Mouse (Mus musculus): ENCODE measurements at regions not wholly inside any gene's neighbourhood (a gene's known extent, or its start where the extent isn't known, plus 50 kb on each side); places are given as distances from the start of the nearest gene placed in this dataset.

DNA sequence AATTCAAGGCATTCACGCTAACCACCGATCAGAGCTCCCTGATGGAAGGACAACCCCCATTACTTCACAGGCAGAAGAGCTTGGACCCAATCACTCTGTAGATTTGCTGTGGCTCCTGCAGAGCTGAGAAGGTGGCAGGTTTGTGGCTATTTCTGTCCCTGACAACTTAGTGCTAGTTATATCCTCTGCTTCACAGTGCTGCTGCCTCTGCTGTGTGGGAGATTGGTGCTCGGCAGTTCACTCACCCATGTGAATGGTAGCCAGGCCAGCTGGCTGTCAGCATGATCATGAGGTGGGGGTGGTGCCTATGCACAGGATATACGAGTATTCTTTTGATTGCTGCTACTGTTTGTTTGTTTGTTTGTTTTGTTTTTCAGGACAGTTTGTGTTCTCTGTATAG is 113.9 kb downstream of the Gm10131 start:
- DNase-seq (ENCODE audit: low spot score in 2 of 2) = no peak

- DNase-seq (ENCODE audit: low spot score in 2 of 2) = peak in 1 of 2 experiments; percentile 64
These were observed 118.6 kb downstream of the Gm10131 start for GRCm38 (mm10) chr8:33992946-33993345.

- DNase-seq (ENCODE audit: low spot score in 2 of 2) = no peak
These were observed 119.3 kb downstream of the Gm10131 start for GRCm38 (mm10) chr8:33991917-33992875.

DNA sequence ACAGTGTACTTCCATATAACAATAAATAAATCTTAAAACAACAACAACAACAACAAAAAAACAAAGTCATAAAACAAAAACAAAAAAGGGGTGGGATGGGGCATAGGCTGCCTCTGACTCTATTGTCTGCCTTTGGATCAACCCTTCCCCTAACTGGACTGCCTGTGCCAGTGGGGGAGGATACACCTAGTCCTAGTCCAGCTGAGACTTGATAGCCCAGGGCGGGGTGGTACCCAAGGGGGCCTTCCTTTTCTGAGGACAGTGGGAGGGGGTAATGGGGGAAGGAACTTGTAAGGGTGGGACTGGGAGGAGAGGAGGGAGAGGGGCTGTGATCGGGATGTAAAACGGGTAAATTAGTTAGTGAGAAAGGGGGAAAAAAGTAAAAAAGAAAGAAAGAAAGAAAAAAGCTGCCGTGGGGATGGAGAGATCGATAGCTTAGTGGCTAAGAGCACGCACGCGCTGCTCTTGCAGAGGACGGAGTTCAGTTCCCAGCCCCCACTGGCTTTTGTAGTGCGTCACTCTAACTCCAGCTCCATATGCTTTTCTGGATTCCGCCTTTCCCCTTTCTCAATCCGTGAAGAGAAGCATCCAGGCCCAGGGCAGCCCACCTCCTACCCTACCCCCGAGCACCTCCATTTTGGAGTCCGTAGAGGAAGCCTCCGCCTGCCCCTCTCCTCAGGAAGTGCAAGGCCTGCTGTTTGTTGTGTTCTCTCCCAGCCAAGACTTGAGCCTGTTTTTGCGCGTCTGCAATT is 120.2 kb downstream of the Gm10131 start:
- no peak for DNase-seq (ENCODE audit: low spot score in 2 of 2)

DNA sequence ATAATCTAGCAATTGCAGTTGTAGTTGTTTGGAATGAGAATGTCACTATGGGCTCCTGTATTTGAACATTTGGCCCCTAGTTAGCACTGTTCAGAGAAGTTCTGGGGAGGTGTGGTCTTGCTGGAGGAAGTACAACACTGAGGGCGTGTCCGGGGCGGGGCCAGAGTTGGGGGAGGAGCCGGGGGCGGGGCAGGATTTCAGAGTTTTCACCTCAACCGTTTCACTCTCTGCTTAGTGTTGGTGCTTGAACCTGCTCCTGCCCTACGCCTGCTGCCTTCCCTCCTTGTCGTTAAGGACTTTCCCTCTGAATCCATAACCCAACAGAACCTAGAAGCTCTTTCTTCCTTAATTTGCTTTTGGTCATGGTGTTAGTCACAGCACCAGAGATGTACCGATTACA is 121.5 kb downstream of the Gm10131 start:
- DNase-seq (ENCODE audit: low spot score in 2 of 2) = no peak

- DNase-seq (ENCODE audit: low spot score in 2 of 2) = peak in 1 of 2 experiments; percentile 32
These were observed 123.8 kb downstream of the Gm10131 start for GRCm38 (mm10) chr8:33987755-33988104.

GRCm38 (mm10) chr8:33987091-33987754 is 124.3 kb downstream of the Gm10131 start:
- DNase-seq (ENCODE audit: low spot score in 2 of 2) = no peak

DNA sequence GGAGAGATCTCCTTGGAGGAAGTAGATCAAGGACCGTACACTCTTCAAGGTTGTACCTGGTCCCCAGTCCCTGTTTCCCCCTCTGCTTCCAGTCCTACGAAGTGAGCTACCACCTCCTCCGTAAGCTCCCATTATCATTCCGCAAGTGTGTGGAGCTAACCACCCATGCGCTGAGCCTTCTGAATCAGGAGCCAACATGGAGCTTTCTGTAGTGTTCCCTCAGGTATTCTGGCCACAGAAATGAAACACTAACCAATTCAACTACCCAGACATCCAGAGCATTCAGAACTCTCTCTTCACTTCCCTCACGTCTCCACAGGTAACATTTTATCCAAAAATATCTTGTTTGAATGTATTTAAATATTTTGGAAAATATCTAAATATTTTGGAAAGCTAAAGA is 124.9 kb downstream of the Gm10131 start:
- no peak for DNase-seq (ENCODE audit: low spot score in 2 of 2)

DNA sequence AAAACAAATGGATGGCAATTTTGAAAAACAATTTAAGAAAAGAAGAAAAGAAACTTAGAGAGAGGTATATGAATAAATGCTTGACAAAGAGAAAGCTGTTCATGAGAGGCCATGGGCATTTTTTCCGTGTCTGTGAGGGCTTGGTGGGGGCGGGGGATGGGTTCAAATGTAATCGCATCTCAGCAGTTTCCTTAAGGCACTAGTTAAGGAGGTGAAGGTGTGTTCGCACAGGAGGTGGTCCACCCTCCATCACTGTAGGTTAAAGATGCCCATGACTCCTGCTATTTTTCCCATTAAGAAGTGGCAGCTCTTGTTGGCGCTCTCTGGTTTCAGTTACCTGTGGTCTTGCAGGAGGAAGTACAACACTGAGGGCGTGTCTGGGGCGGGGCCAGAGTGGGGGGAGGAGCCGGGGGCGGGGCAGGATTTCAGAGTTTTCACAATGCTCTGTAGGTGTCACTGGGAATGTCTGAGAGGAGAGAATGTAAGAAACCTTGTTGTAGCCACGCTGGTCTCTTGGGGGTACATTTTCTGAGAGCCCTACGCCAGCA is 126.0 kb downstream of the Gm10131 start:
- DNase-seq (ENCODE audit: low spot score in 2 of 2) = no peak

DNA sequence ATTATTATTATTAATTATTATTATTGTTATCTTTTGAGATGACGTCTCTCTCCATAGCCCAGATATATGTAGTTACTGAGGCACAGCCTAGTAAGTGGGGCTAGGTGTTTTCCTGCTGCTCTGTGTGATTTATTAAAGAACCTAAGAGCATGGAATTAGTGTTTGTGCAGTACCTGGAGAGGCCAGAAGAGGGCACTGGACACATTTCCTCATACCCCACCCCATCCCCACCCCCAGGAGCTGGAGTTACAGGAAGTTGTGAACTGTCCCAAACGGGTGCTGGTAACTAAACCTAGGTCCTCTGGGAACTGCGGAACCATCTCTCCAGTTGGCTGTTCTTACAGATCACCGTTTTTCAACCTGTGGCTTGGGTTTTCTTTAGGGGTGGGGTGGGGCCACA is 129.9 kb downstream of the Gm10131 start:
- DNase-seq (ENCODE audit: low spot score in 2 of 2) = no peak

GRCm38 (mm10) chr8:33980999-33981398 is 130.5 kb downstream of the Gm10131 start:
- no peak for DNase-seq (ENCODE audit: low spot score in 2 of 2)
